Mouse (Mus musculus): ENCODE results near the gene Prickle2.

Gene Prickle2

DNA sequence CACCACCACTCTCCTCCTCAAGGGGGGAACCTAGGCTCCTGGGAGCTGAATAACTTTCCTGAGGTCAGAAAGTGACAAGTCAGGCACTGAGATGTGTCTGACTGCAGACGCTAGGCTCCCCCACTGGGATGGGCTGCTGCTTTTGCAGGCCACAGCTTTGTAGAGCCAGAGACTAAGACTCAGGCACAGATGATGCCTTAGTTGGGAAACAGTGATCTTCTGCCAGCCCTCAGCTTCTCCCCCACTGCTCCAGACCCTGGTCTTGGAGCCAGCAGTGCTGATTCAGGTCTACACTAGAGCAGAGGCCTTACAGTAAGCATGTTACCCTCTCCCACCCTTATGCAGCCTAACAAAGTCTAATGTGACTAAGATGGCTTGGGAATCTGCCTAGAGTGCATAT, 254.5 kb downstream of the Prickle2 start:
- no peak for DNase-seq (ENCODE audit: low read depth in 2 of 2, low spot score in 2 of 2)

DNA sequence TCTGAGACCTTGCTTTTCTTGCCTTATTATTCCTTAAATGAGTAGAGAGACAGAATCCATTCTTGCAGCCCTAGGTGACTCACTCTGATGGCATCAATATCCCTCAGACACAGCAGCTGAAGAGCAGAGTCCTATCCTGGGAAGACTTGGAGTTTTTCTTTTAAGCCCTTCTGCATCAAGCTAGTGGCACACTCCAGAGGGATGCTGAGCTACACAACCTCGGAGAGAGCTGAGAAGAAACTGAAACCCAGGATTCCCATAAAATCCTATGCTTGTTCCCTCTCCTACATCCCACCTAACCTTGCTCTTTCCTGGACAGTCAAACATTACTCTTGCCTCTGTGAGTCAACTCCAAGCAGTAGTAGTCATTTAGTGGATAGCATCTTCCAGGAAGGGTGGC, 256.0 kb downstream of the Prickle2 start:
- no peak for DNase-seq (ENCODE audit: low read depth in 2 of 2, low spot score in 2 of 2)

DNA sequence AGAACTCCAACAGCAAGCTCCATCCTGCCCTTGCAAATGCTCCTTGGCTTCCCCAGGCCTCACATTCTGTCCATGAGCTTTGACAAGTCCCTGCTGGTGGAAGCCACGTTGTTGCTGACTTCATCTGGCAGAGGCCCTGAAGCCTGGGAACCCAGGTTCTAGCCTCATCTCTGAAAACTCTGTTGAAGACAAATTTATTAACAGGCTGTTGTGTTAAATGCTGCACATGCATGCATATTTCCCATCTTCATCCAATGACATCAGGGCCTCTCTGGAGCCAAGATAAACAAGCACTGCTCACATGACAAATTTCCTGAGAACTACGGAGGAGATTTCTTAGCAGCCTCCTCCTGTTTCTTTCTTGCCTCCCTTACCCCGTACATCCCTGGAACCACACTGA, 259.3 kb downstream of the Prickle2 start:
- DNase-seq (ENCODE audit: low read depth in 2 of 2, low spot score in 2 of 2) = no peak

DNA sequence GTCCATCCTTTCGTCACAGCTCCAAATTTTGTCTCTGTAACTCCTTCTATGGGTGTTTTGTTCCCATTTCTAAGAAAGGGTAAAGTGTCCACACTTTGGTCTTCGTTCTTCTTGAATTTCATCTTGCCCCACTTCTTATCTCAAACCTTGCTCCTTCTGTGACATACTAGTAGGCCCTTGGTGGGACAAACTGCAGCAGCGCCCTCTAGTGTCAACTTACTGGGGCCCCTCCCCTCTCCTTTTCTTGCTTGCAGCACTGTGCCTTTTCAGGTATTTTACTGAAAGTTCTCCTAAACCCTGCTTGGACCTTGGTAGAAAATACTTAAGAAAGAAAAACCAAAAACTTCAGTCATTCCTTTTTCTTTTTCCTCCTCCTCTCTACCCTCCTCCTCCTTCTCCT, 264.8 kb downstream of the Prickle2 start:
- no peak for DNase-seq (ENCODE audit: low read depth in 2 of 2, low spot score in 2 of 2)

DNA sequence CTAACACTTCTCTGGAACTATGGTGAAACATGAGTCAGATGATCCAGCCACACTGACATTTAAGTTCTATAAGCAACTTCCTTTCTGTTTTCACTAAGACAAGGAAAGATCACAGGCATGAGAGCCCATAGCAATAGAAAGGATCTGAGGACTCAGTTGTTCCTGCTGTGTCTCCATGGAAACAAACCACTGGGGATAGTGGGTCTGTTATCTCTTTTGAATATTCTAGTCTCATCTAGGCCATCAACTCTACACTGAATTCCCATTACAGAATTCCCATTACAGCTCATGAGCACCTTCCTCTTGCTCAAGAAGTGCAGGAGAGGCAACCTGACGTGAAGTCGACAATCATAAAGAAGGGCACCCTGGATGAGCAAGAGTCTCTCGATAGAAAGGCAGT, 265.7 kb downstream of the Prickle2 start:
- no peak for DNase-seq (ENCODE audit: low read depth in 2 of 2, low spot score in 2 of 2)

DNA sequence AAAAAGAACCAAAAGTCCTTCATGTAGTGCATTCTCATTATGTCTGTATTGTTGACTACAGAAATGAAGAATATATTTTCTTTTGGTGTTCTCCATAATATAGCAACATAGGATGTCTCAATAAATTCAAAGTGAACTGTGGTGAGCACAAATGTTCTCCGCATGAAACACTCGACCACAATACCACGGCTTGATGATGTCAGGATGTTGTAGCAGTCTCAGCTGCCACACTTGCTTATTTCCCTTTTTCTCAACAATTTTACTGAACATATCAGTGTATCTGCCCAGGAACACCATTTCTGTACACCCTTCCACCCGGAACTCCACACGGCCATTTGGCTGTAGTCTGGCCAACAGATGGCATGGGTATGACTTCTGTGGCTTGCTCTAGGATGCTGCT, 273.8 kb downstream of the Prickle2 start:
- DNase-seq (ENCODE audit: low read depth in 2 of 2, low spot score in 2 of 2) = no peak

DNA sequence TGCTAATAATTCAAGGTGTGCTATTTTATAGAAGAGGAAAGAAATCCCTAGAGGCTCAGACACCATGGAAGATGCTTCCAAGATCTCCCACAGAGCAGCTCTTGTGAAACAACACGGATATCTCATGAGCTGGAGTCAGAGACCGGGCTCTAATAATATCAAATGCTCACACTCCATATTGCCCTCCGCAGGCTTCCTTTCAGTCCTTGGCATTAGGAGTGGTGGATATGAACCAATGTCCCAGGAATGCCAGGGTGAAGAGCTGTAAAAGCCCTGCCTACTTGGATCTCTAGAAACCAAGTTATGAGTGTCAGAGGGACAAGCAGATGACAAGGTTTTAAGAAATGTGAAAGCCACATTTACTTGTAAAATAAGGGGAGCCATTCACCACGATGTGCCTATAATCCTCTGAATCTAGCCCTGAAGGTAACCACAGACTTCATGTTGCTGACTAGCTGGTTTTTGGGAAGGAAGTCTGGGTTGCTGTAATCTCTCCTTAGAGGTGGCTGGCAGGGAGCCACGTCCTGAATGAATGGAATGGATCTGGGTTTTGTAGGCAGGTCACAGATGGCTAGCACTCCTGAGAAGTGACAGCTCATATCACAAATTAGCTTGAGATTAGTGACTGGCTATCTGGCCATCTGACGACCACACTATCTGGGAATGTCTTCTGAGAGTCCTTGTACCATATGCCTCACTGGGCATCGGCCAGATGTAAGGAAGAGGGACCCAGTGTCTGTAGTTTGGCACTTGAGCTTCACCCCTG, 278.4 kb downstream of the Prickle2 start:
- DNase-seq (ENCODE audit: low read depth in 2 of 2, low spot score in 2 of 2) = no peak

DNA sequence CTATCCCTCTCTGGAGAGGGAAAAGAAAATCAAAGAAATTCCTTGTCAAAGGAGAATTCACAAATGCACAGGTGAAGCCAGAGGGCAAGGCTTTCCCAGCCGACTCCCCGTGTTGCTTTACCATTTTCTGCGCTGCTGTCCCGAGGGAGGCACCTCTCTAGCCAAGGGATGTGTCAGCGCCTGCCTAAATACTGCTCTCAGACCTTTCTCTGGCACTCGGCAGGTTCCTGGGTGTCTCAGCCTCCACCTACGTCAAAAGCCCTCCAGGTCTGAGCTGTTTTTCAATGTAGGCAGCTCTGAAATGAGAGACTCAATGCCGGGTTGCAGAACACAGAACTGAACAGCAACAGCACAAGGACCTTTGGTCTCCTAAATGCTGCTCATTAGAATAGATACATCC, 280.1 kb downstream of the Prickle2 start:
- no peak for DNase-seq (ENCODE audit: low read depth in 2 of 2, low spot score in 2 of 2)

DNA sequence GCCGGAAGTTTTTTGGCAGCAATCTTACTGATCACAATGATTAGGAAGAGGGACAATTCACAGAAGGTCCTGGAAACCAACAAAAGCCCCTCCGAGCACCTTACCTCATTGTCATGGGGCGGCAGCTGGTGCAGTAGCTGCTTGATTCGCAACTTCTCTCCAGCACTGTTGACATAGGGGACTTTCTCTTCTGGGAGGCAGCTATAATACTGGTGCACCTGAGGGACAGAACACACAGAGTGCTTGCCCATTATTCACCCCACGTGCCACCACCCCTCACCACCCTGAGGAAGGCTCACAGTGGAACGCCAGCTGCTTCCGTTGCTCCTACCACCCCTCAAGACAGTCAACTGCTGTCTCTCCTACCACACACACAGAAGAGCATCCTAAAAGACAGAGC, 280.5 kb downstream of the Prickle2 start:
- DNase-seq (ENCODE audit: low read depth in 2 of 2, low spot score in 2 of 2) = no peak

DNA sequence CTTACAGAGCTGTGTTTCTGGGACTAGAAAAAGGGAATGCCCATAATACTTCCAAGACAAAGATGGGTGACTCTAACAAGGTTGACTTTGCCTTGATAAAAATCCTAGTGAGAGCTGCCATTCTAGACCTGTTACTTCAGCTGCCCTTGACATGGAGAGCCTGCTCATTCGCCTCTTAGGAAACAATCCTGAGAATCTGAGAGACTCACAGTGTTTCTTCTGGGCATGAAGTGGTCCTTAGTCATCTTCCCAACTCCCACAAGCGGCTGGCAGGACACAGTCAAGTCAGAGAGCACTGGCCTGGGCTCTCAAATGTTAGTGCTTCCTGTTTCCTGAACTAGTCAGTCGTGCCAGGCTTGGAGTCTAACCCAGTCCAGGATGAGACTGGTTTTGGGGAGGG, 281.0 kb downstream of the Prickle2 start:
- DNase-seq (ENCODE audit: low read depth in 2 of 2, low spot score in 2 of 2) = no peak

DNA sequence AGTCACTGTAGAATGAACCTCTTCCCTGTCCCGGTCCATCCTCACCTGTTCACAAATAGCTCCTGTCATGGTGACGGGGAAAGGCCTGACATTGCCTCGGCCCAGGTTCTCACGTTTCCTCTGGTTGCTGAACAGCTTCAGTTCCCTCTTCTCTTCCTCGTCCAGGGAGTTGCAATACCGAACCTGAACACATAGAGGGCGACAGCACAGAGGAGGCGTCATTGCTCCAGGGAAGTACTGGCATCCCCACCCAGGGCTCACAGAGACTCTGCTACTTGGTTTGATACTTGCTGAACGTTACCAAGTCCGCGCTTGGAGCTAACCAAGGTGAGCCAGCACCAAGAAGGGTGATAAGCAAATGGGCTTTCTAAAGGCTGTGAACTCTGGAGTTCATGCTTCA, 283.7 kb downstream of the Prickle2 start:
- DNase-seq (ENCODE audit: low read depth in 2 of 2, low spot score in 2 of 2) = no peak

DNA sequence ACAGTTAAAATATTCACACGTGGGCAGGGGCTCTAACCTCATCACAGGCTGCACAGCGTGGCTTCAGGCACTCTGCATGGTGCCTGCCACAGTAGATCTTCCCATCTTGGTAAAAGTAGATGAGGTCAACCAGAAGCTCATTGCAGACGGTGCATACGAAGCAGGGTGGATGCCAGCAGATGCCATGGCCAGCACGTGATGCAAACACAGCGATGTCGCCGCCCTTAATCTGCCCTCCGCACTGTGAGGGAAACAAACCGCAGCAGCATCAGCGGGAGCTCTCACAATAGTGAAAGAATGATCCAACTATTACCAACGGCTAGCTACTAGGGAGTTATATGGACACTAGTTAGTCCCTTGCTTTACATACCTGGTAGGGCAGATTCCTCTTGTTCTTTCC, 285.8 kb downstream of the Prickle2 start:
- no peak for DNase-seq (ENCODE audit: low read depth in 2 of 2, low spot score in 2 of 2)

DNA sequence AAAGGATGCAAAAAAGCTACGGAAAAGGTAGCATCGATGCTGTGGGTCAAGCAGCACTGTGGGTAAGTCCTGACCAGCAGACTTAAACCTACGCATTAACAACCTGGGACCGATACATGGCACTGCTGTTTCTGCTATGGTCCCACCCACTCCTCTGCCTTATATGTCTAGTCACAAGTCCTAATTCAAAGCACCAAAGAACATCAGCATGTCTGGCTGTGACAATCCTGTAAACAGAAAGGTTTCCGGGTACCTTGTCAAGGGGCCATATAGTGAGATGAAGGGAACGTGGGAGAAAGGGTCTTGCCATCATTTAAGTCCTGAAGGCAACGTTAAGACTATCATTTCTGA, 290.6 kb downstream of the Prickle2 start:
- no peak for DNase-seq (ENCODE audit: low read depth in 2 of 2, low spot score in 2 of 2)

DNA sequence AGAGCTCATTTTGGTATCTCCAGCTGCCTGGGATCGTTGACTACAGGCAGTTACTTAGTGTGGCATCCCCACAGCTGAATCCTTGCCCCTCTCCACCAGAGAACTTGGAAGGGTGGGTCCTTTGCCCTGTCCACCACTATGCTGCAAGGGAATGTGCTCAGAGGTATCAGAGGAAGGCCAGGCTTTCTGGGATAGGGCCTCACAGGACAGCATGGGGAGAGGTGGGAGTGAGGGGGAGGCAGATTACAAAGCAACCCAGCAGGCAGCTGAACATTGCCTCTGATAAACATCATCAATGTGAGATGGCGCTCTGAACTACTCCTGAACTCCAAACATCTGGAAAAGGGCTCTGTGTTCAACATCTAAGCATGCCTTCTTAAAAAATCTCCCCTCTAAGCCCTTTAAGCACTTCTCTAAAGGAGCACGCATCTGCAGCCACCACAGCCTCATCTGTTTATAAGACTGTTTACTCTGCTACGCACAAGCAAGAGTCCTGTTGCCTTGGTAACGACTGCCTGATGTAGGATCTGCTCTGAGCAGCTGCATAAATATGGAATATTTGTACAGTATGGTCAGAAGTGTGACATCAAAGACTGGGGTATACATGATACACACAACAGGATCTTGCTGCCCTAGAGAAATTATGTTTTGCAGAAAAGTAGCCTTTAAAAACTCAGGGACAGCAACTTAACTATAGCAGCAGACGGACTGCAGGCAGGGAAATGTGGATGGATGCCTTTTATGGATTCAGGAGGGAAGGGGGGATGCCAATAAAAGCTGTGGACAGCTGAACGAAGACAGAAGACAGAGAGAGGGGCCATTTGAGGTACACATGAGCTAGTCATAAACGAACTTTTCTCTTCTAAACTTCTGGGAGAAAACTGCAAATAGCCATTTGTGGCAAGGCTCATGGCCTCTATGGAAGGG, 291.2 kb downstream of the Prickle2 start:
- DNase-seq (ENCODE audit: low read depth in 2 of 2, low spot score in 2 of 2) = no peak

DNA sequence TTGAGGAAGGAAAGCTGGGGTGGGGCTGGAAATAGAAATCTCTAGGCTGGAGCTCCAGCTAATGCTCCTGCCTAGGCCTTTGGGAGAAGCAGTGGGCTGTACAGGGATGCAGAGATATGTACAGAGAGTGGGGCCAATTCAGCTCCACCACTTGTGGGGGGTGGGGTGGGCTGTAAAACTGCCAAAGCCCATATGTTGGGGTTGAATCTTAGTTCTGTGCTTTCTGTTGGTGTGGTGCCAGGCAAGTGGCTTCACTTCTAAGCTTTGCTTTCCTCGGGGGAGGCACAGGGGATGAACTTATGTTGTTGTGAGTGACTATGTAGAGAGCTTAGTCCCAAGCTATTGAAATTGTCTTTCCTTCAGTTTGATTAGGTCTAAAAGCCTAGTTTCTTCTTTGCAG, 292.0 kb downstream of the Prickle2 start:
- no peak for DNase-seq (ENCODE audit: low read depth in 2 of 2, low spot score in 2 of 2)

DNA sequence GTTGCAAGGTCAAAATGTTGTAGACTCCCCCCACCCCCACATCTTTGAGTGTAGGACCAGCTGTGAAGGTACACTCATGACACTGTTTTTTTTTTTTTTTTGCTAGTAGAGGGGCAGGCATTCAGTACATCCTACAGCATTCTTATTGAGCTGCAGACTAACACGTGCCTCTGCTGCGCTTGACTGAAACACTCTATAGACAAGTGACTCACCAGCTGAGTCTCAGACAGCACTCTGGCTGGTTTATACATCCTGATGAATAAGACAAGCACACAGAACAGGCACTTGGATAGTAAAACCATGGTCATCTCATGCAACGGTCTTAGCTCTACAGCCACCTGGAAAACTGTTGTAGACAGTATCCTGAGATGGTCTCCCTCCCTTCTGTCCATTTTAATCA, 296.2 kb downstream of the Prickle2 start:
- no peak for DNase-seq (ENCODE audit: low read depth in 2 of 2, low spot score in 2 of 2)

DNA sequence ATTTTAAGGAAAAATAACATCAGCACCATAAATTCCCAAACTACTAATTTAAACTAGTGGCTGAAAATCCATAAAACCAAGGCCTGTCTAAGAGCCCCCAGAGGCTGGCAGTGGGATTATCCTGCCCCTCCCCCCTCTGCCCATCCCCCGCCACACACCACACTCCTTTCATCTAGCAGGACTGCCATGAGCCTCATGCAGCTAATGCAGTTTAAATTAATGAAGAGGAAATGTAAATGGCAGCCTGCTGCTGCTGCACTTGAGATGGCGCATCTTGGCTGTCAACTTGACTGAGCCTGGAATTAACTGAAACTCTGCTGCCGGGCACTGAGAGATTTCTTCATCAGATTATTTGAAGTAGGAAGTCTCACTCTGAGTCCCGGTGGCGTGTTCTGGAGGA, 298.7 kb downstream of the Prickle2 start:
- DNase-seq (ENCODE audit: low read depth in 2 of 2, low spot score in 2 of 2) = no peak

DNA sequence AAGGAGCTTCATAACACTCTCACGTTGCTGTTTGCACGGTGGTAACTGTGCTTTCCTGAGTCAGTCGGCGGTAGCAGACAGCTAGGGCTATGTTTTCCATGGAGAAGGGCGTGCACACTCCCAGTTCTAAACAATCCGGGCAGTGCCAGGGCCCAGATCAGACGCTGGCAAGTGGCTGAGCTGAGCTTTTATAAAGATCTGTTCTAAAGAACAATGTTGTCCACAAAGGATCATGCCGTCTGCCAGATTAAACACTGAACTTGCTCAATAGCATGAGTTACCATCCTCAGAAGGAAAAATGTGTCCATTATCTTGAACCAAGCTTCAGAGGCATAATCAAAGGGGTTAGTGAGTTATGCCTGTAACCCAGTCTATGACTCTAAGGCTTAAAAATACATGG, 300.4 kb downstream of the Prickle2 start:
- DNase-seq (ENCODE audit: low read depth in 2 of 2, low spot score in 2 of 2) = no peak

DNA sequence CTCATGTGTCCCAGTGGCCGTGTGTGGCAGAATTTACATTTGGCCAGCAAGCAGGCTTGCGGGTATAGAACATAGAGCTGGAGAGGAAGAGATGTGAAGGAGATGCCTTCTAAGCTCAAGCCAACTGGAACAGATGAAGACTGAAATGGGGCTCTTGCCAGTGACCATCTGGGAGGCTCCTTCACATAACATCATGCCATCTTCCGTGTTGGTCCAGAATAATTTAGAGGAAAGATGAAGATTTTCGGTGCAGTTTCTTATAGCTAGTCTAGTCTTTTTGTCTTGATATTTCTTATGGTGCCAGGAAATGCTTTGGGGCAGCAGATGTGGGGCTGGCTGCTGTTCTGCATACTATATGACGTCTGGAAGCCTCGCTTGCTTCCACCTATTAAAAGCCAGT, 308.1 kb downstream of the Prickle2 start:
- no peak for DNase-seq (ENCODE audit: low read depth in 2 of 2, low spot score in 2 of 2)

DNA sequence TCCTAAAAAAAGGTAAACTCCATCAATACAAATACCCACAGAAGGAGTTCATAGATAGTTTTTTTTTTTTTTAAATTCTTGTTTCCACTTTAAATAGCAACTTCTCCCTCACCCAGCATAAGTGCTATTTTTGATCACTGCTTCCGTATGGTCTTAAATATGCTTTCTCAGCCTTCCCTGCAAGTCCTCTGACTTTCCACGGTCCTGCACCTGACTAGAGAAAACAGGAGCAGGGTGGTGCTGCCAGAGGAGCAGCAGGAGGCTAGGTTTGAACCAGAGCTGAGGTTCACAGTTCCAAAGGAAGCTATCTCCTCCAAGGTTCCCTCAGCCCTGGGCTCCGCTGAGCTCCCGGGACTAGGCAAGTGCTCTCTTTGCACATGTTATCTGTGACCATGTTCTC, 310.4 kb downstream of the Prickle2 start:
- DNase-seq (ENCODE audit: low read depth in 2 of 2, low spot score in 2 of 2) = no peak

DNA sequence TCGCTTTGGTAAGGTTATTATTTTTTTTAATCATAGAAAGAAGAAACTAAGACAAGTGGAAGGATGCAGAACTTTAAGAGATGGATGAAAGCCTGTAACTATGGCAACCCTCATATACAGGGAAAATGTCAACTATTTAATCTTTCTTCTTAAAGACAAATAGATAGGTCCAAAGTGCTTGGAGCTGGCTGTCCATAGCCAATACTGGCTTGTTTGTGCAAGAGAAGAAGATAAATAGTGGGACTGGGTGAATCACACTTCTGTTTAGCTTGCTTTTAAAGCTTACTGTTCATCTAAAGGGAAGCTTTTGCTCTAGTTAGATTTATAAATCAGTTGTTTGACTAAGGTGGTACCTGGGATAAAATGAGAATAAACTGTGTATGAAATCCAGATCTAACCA, 310.8 kb downstream of the Prickle2 start:
- DNase-seq (ENCODE audit: low read depth in 2 of 2, low spot score in 2 of 2) = no peak

DNA sequence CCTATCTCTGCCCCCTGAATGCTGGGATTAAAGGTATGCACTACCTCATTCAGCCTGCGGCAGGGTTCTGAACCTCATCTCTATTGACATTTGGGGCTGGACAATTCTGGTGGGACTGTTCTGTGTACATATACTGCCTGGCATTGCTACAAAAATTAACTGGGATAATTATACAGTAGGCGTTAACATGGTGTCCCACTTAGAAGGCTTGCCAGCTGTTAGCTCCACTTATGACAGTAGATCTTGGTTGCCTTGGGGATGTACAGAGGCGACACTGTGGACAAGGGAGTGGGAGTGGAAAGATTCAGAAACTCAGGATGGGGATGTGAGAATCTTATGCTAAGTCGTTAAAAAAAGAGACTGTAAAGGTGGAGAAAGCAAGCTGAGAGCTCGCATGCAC, 311.3 kb downstream of the Prickle2 start:
- no peak for DNase-seq (ENCODE audit: low read depth in 2 of 2, low spot score in 2 of 2)

DNA sequence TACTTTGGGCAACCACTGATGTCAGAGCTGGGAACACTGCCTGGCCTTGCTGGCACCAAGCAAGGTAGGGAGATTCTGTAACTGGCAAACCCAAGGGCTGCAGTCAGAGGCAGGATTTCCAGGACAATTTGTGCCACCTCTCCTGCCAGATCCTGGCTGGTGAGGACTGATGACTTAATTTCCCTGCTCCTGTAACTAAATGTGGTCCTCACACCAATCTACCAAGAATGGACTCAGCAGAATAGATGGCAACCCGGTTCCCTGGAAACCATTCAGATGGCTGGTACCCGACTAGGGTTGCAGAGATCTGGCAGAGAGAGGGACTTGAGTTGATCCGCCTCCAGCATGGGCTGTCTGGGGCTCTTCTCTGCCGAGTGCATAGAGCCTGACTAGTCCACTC, 315.6 kb downstream of the Prickle2 start:
- no peak for DNase-seq (ENCODE audit: low read depth in 2 of 2, low spot score in 2 of 2)

Measured in CD8-positive naive resting alpha-beta T cell, adult 2 months (primary cell).